Mouse (Mus musculus): ENCODE data around the gene Arhgef26. TPM values are rescaled to one million over a fixed set of nuclear protein-coding genes. Genes with fewer than 3 reads are reported as not detected.

Arhgef26 gene
- polyA plus RNA-seq, 1 experiment from 2014 or later, result 13.0 TPM

GRCm38 (mm10) chr3:62374346-62374745 lies 36.2 kb downstream of the Arhgef26 start:
- no peaks in the 10 kb centered on the region for H3K36me3 ChIP-seq (ENCODE audit: control insufficient read depth, insufficient read depth)
- peak; percentile 79 for ATAC-seq
- WGBS, result 55% methylated on average over 4 of the region's 4 CpGs
- no peak overlapping the region for H3K9ac ChIP-seq (ENCODE audit: low read depth, low read length)
- H3K27me3 ChIP-seq (replicated peaks; ENCODE audit: control insufficient read depth, insufficient read depth, low read length), result no peaks in the 10 kb centered on the region
- 0 out of 2 replicates have a peak overlapping the region, but pooled peaks have one; percentile 9 for H3K4me2 ChIP-seq (replicated peaks; ENCODE audit: low read depth)
- H3K27ac ChIP-seq (ENCODE audit: low read depth, low read length), result no peak overlapping the region
- peaks cover 9% of the 10 kb centered on the region; the same call in 1 of the 2 replicates for H3K4me1 ChIP-seq (replicated peaks; ENCODE audit: control insufficient read depth, insufficient read depth, low read length)
- no peaks in the 10 kb centered on the region for H3K9me3 ChIP-seq (ENCODE audit: control insufficient read depth)
- 0 out of 2 replicates have a peak, but pooled peaks have one; percentile 10 for TF ChIP-seq CTCF (IDR thresholded peaks at IDR 0.05; ENCODE audit: low read depth)
- H3K4me3 ChIP-seq (ENCODE audit: low read depth, low read length), result no peak overlapping the region

GRCm38 (mm10) chr3:62374831-62375230 lies 36.7 kb downstream of the Arhgef26 start:
- Histone ChIP-seq H3K9me3 (ENCODE audit: control insufficient read depth) (no peaks in the 10 kb centered on the region), H3K4me2 (replicated peaks; ENCODE audit: low read depth) (no peak overlapping the region), H3K27me3 (replicated peaks; ENCODE audit: control insufficient read depth, insufficient read depth, low read length) (no peaks in the 10 kb centered on the region), H3K4me1 (replicated peaks; ENCODE audit: control insufficient read depth, insufficient read depth, low read length) (peaks cover 9% of the 10 kb centered on the region; the same call in 1 of the 2 replicates), H3K36me3 (ENCODE audit: control insufficient read depth, insufficient read depth) (no peaks in the 10 kb centered on the region), H3K27ac (ENCODE audit: low read depth, low read length) (no peak overlapping the region), H3K4me3 (ENCODE audit: low read depth, low read length) (no peak overlapping the region), H3K9ac (ENCODE audit: low read depth, low read length) (no peak overlapping the region)
- TF ChIP-seq CTCF (IDR thresholded peaks at IDR 0.05; ENCODE audit: low read depth), result no peak
- ATAC-seq, result no peak
- 50% methylated on average over 6 of the region's 6 CpGs for WGBS

GRCm38 (mm10) chr3:62376719-62377118 lies 38.6 kb downstream of the Arhgef26 start:
- H3K4me3 ChIP-seq (ENCODE audit: low read depth, low read length), result no peak overlapping the region
- TF ChIP-seq CTCF (IDR thresholded peaks at IDR 0.05; ENCODE audit: low read depth), result no peak
- H3K9me3 ChIP-seq (ENCODE audit: control insufficient read depth), result no peaks in the 10 kb centered on the region
- ATAC-seq, result no peak
- no peak overlapping the region for H3K9ac ChIP-seq (ENCODE audit: low read depth, low read length)
- H3K4me1 ChIP-seq (replicated peaks; ENCODE audit: control insufficient read depth, insufficient read depth, low read length), result peaks cover 11% of the 10 kb centered on the region; the same call in 1 of the 2 replicates
- no peaks in the 10 kb centered on the region for H3K27me3 ChIP-seq (replicated peaks; ENCODE audit: control insufficient read depth, insufficient read depth, low read length)
- WGBS, result 61% methylated on average over 2 of the region's 2 CpGs
- H3K36me3 ChIP-seq (ENCODE audit: control insufficient read depth, insufficient read depth), result 0 out of 2 replicates have a peak, but pooled peaks cover 6% of the 10 kb centered on the region
- no peak overlapping the region for H3K27ac ChIP-seq (ENCODE audit: low read depth, low read length)
- no peak overlapping the region for H3K4me2 ChIP-seq (replicated peaks; ENCODE audit: low read depth)

- TF ChIP-seq CTCF (IDR thresholded peaks at IDR 0.05; ENCODE audit: low read depth), result no peak
- no peak for ATAC-seq
- Histone ChIP-seq H3K27ac (ENCODE audit: low read depth, low read length) (no peak overlapping the region), H3K27me3 (replicated peaks; ENCODE audit: control insufficient read depth, insufficient read depth, low read length) (no peaks in the 10 kb centered on the region), H3K4me3 (ENCODE audit: low read depth, low read length) (no peak overlapping the region), H3K4me2 (replicated peaks; ENCODE audit: low read depth) (no peak overlapping the region), H3K36me3 (ENCODE audit: control insufficient read depth, insufficient read depth) (peaks cover 14% of the 10 kb centered on the region; the same call in 1 of the 2 replicates), H3K4me1 (replicated peaks; ENCODE audit: control insufficient read depth, insufficient read depth, low read length) (0 out of 2 replicates have a peak, but pooled peaks cover 8% of the 10 kb centered on the region), H3K9ac (ENCODE audit: low read depth, low read length) (no peak overlapping the region), H3K9me3 (ENCODE audit: control insufficient read depth) (no peaks in the 10 kb centered on the region)
- WGBS, result 29% methylated on average over 5 of the region's 5 CpGs
Measured at GRCm38 (mm10) chr3:62379946-62380345, 41.8 kb downstream of the Arhgef26 start.

- no peak overlapping the region for H3K9ac ChIP-seq (ENCODE audit: low read depth, low read length)
- peaks cover 14% of the 10 kb centered on the region; the same call in 1 of the 2 replicates for H3K36me3 ChIP-seq (ENCODE audit: control insufficient read depth, insufficient read depth)
- ATAC-seq, result no peak
- 0 out of 2 replicates have a peak, but pooled peaks cover 7% of the 10 kb centered on the region for H3K4me1 ChIP-seq (replicated peaks; ENCODE audit: control insufficient read depth, insufficient read depth, low read length)
- no peak overlapping the region for H3K4me3 ChIP-seq (ENCODE audit: low read depth, low read length)
- H3K4me2 ChIP-seq (replicated peaks; ENCODE audit: low read depth), result no peak overlapping the region
- H3K27ac ChIP-seq (ENCODE audit: low read depth, low read length), result no peak overlapping the region
- H3K9me3 ChIP-seq (ENCODE audit: control insufficient read depth), result no peaks in the 10 kb centered on the region
- TF ChIP-seq CTCF (IDR thresholded peaks at IDR 0.05; ENCODE audit: low read depth), result no peak
- H3K27me3 ChIP-seq (replicated peaks; ENCODE audit: control insufficient read depth, insufficient read depth, low read length), result no peaks in the 10 kb centered on the region
- 71% methylated on average over 3 of the region's 3 CpGs for WGBS
Measured at GRCm38 (mm10) chr3:62380420-62380819, 42.3 kb downstream of the Arhgef26 start.

- ATAC-seq, result no peak
- Histone ChIP-seq H3K9ac (ENCODE audit: low read depth, low read length) (no peak overlapping the region), H3K4me1 (replicated peaks; ENCODE audit: control insufficient read depth, insufficient read depth, low read length) (0 out of 2 replicates have a peak, but pooled peaks cover 2% of the 10 kb centered on the region), H3K4me3 (ENCODE audit: low read depth, low read length) (no peak overlapping the region), H3K27ac (ENCODE audit: low read depth, low read length) (no peak overlapping the region), H3K4me2 (replicated peaks; ENCODE audit: low read depth) (no peak overlapping the region), H3K9me3 (ENCODE audit: control insufficient read depth) (no peaks in the 10 kb centered on the region), H3K27me3 (replicated peaks; ENCODE audit: control insufficient read depth, insufficient read depth, low read length) (no peaks in the 10 kb centered on the region), H3K36me3 (ENCODE audit: control insufficient read depth, insufficient read depth) (peaks cover 14% of the 10 kb centered on the region; the same call in 1 of the 2 replicates)
- no peak for TF ChIP-seq CTCF (IDR thresholded peaks at IDR 0.05; ENCODE audit: low read depth)
- WGBS, result 82% methylated on average over 1 of the region's 1 CpGs
Measured at GRCm38 (mm10) chr3:62382853-62383252, 44.7 kb downstream of the Arhgef26 start.

All from intestine, postnatal 0 days (tissue).